In genomic region chr3:145653191-145653940, GRCm38 (mm10) we compare ENCODE assay signal across 7 mouse cellular contexts. TPM values are rescaled to one million over a fixed set of nuclear protein-coding genes. Genes with fewer than 3 reads are reported as not detected.
A peak's percentile ranks its signal among the peaks of the same experiment; 100 is the strongest.
DNase-seq lines count a peak whose midpoint lies in the region; ATAC-seq lines count a peak whose summit lies in the region.

No protein-coding gene starts in this region.

- DNase-seq in MN1 (ENCODE audit: low spot score), result peak; percentile 88
- peak; percentile 77 for DNase-seq in adrenal gland, postnatal 25 days
- DNase-seq in forelimb bud, embryonic 11.5 days (ENCODE audit: low read depth, low spot score), result peak; percentile 80
- peak; percentile 59 to 69 for DNase-seq in left cerebral cortex, postnatal 25 days (ENCODE audit: low spot score in 2 of 2)
- DNase-seq in right cerebral cortex, postnatal 4 days, result peak; percentile 47

- peak; percentile 73 to 81 for ATAC-seq in hematopoietic stem cell, adult 5-6 weeks (replicated peaks in 1 of 2; ENCODE audit: insufficient read depth in 1 of 2, low FRiP score in 2 of 2, low TSS enrichment in 1 of 2, low read depth in 1 of 2, poor library complexity in 2 of 2, severe bottlenecking in 2 of 2)
- ATAC-seq in megakaryocyte progenitor cell, adult 5-6 weeks (replicated peaks; ENCODE audit: poor library complexity), result peak; percentile 78

- intact Hi-C loops in left cerebral cortex, postnatal 25 days (cut with DNase I), result no loop called here

RNA-seq across cellular contexts. Expression of gene Ccn1, which starts 3.6 kb away (rescaled TPM):
- total RNA-seq in adrenal gland, postnatal 25 days (2021), result 5.5 and 10.6 TPM in 2 replicates
- 0.13 TPM in 1 of 2 replicates, not detected in the other for total RNA-seq in hematopoietic stem cell, adult 5-6 weeks (2017)
- 10 to 100 TPM in 1 of 2 experiments, 1 to 10 TPM in 1; 5.0 to 10.5 TPM for total RNA-seq in left cerebral cortex, postnatal 25 days (2021)
- not detected in 2 replicates for total RNA-seq in megakaryocyte progenitor cell, adult 5-6 weeks (2015)
- total RNA-seq in megakaryocyte progenitor cell, adult 5-6 weeks (2017), result not detected in 2 replicates

Comparison
In these comparisons a context has a peak if more than half of its experiments do, and no peak if none do; other contexts are left out.
1. Peak in every context shown above with its lines: DNase-seq and ATAC-seq.